Comparison of ENCODE assay signal across 10 mouse cellular contexts in the genomic region with DNA sequence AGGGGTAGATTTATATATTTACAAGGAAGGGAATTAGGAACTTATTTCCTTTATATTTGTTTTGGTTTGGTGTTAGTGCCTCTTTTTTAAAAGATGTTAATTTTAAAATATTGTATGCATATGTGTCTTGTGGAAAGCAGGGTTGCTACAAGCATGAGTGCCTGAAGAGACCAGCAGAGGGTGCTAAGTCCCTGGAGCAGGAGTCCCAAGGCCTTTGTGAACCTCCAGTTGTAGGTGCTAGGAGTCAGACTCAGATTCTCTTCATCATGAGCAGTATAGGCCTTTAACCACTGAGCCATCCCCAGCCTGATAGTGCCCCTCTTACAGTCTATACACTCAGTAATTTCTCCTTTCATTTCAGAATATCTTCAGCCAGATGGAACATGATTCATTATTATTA.
A peak's percentile ranks its signal among the peaks of the same experiment; 100 is the strongest.
DNase-seq lines count a peak whose midpoint lies in the region; TF ChIP-seq lines count a peak whose summit lies in the region.
"Had no signal": no experiment of that assay in that cellular context is flagged by ENCODE, and none has a peak within 500 bp of the region (broad histone marks: within the 10 kb centered on the region; RNA-seq: fewer than 3 reads in every experiment).

No protein-coding gene starts in this region.

- no peaks in the 10 kb centered on the region for H3K27me3 ChIP-seq in E14TG2a.4 (ENCODE audit: insufficient read depth, low read length)
- H3K27me3 ChIP-seq: limb, embryonic 13.5 days had no signal

- H3K4me1 ChIP-seq in E14TG2a.4 (replicated peaks; ENCODE audit: low read depth, low read length) = no peaks in the 10 kb centered on the region
- H3K4me1 ChIP-seq: limb, embryonic 13.5 days had no signal

- H3K4me3 ChIP-seq in layer of hippocampus, adult 2 months = no peak overlapping the region
- H3K4me3 ChIP-seq in E14TG2a.4 (replicated peaks; ENCODE audit: low read length) = no peak overlapping the region
- H3K4me3 ChIP-seq: erythroblast, embryonic 14.5 days; limb, embryonic 13.5 days had no signal

- no peaks in the 10 kb centered on the region for H3K9me3 ChIP-seq in E14TG2a.4 (ENCODE audit: low read length)
- H3K9me3 ChIP-seq: limb, embryonic 13.5 days had no signal

- no peaks in the 10 kb centered on the region for H3K36me3 ChIP-seq in E14TG2a.4 (ENCODE audit: insufficient read depth, low read length)
- H3K36me3 ChIP-seq: limb, embryonic 13.5 days had no signal

- peak; percentile 14 for DNase-seq in adrenal gland, postnatal 10 days
- no peak for DNase-seq in adrenal gland, adult 18-20 months (ENCODE audit: low spot score in 2 of 2)
- peak; percentile 3 to 24 for DNase-seq in layer of hippocampus, adult 2 months (ENCODE audit: low spot score in 2 of 2)
- DNase-seq in layer of hippocampus, adult 9-10 months (ENCODE audit: low spot score) = no peak
- peak; percentile 4 for DNase-seq in fibroblast of lung, adult 2 months (ENCODE audit: low read depth)
- peak; percentile 8 for DNase-seq in telencephalon, adult 2 months (ENCODE audit: low read depth, low spot score)
- no peak for DNase-seq in liver

- peak; percentile 74 for TF ChIP-seq CTCF in layer of hippocampus, adult 2 months (conservative IDR thresholded peaks at IDR 0.05)
- TF ChIP-seq CTCF in E14TG2a.4 (conservative IDR thresholded peaks at IDR 0.05; ENCODE audit: low read length) = peak; percentile 53

- no peak overlapping the region for H3K27ac ChIP-seq in layer of hippocampus, adult 2 months
- H3K27ac ChIP-seq: limb, embryonic 13.5 days had no signal

Comparison
In these comparisons a context has a peak if more than half of its experiments do, and no peak if none do; other contexts are left out.
1. DNase-seq: peak in adrenal gland, postnatal 10 days (single experiment), layer of hippocampus, adult 2 months (2 of 2), fibroblast of lung, adult 2 months (single experiment) and telencephalon, adult 2 months (single experiment); none in adrenal gland, adult 18-20 months (0 of 2), layer of hippocampus, adult 9-10 months (single experiment) and liver (single experiment).